Mouse (Mus musculus): ENCODE measurements around the gene Fam25c. TPM values are rescaled to one million over a fixed set of nuclear protein-coding genes. Genes with fewer than 3 reads are reported as not detected.

Gene Fam25c
- polyA plus RNA-seq, 1 experiment from 2014 or later: not detected

GRCm38 (mm10) chr14:34360251-34360650 is 5.0 kb upstream of the Fam25c start:
- WGBS: 44% methylated on average over 6 of the region's 6 CpGs
- Histone ChIP-seq H3K36me3 (ENCODE audit: control insufficient read depth, insufficient read depth, low read length) (no peaks in the 10 kb centered on the region), H3K27me3 (replicated peaks; ENCODE audit: control insufficient read depth, insufficient read depth, low read length) (no peaks in the 10 kb centered on the region), H3K4me2 (ENCODE audit: low read length) (no peak overlapping the region), H3K27ac (ENCODE audit: low read depth) (no peak overlapping the region), H3K9me3 (ENCODE audit: control insufficient read depth, low read length) (peaks cover 2% of the 10 kb centered on the region; the same call in 1 of the 2 replicates), H3K4me1 (replicated peaks; ENCODE audit: control insufficient read depth, insufficient read depth, low read length) (no peaks in the 10 kb centered on the region), H3K9ac (ENCODE audit: low read length) (no peak overlapping the region), H3K4me3 (ENCODE audit: low read depth, low read length) (no peak overlapping the region)
- no peak for ATAC-seq (replicated peaks; ENCODE audit: low FRiP score, low TSS enrichment, low read depth)
- no peak for DNase-seq (ENCODE audit: low spot score)

GRCm38 (mm10) chr14:34359676-34360244 is 4.5 kb upstream of the Fam25c start:
- Histone ChIP-seq H3K27me3 (replicated peaks; ENCODE audit: control insufficient read depth, insufficient read depth, low read length) (no peaks in the 10 kb centered on the region), H3K4me1 (replicated peaks; ENCODE audit: control insufficient read depth, insufficient read depth, low read length) (no peaks in the 10 kb centered on the region), H3K4me3 (ENCODE audit: low read depth, low read length) (no peak overlapping the region), H3K9ac (ENCODE audit: low read length) (no peak overlapping the region), H3K27ac (ENCODE audit: low read depth) (no peak overlapping the region), H3K36me3 (ENCODE audit: control insufficient read depth, insufficient read depth, low read length) (no peaks in the 10 kb centered on the region), H3K4me2 (ENCODE audit: low read length) (no peak overlapping the region), H3K9me3 (ENCODE audit: control insufficient read depth, low read length) (no peaks in the 10 kb centered on the region)
- no peak for ATAC-seq (replicated peaks; ENCODE audit: low FRiP score, low TSS enrichment, low read depth)
- WGBS: 41% methylated on average over 5 of the region's 5 CpGs
- DNase-seq (ENCODE audit: low spot score): no peak

GRCm38 (mm10) chr14:34357671-34358455 is 2.6 kb upstream of the Fam25c start:
- H3K4me3 ChIP-seq (ENCODE audit: low read depth, low read length): no peak overlapping the region

GRCm38 (mm10) chr14:34354456-34354855 is 777 bp downstream of the Fam25c start:
- Histone ChIP-seq H3K9me3 (ENCODE audit: control insufficient read depth, low read length) (no peaks in the 10 kb centered on the region), H3K27me3 (replicated peaks; ENCODE audit: control insufficient read depth, insufficient read depth, low read length) (no peaks in the 10 kb centered on the region), H3K27ac (ENCODE audit: low read depth) (no peak overlapping the region), H3K4me1 (replicated peaks; ENCODE audit: control insufficient read depth, insufficient read depth, low read length) (no peaks in the 10 kb centered on the region), H3K4me2 (ENCODE audit: low read length) (no peak overlapping the region), H3K4me3 (ENCODE audit: low read depth, low read length) (no peak overlapping the region), H3K36me3 (ENCODE audit: control insufficient read depth, insufficient read depth, low read length) (no peaks in the 10 kb centered on the region), H3K9ac (ENCODE audit: low read length) (no peak overlapping the region)
- ATAC-seq (replicated peaks; ENCODE audit: low FRiP score, low TSS enrichment, low read depth) (no peak), DNase-seq (ENCODE audit: low spot score) (no peak)
- WGBS: 76% methylated on average over 4 of the region's 4 CpGs

More at GRCm38 (mm10) chr14:34357671-34358455, 2.6 kb upstream of the Fam25c start:
- WGBS: 67% methylated on average over 7 of the region's 7 CpGs
- Histone ChIP-seq H3K27me3 (replicated peaks; ENCODE audit: control insufficient read depth, insufficient read depth, low read length) (no peaks in the 10 kb centered on the region), H3K9me3 (ENCODE audit: control insufficient read depth, low read length) (no peaks in the 10 kb centered on the region), H3K9ac (ENCODE audit: low read length) (no peak overlapping the region), H3K27ac (ENCODE audit: low read depth) (no peak overlapping the region), H3K4me2 (ENCODE audit: low read length) (no peak overlapping the region), H3K36me3 (ENCODE audit: control insufficient read depth, insufficient read depth, low read length) (no peaks in the 10 kb centered on the region), H3K4me1 (replicated peaks; ENCODE audit: control insufficient read depth, insufficient read depth, low read length) (no peaks in the 10 kb centered on the region)
- no peak for DNase-seq (ENCODE audit: low spot score)
- no peak for ATAC-seq (replicated peaks; ENCODE audit: low FRiP score, low TSS enrichment, low read depth)

GRCm38 (mm10) chr14:34353326-34353725 is 1.9 kb downstream of the Fam25c start:
- no peaks in the 10 kb centered on the region for H3K27me3 ChIP-seq (replicated peaks; ENCODE audit: control insufficient read depth, insufficient read depth, low read length)
- no peaks in the 10 kb centered on the region for H3K4me1 ChIP-seq (replicated peaks; ENCODE audit: control insufficient read depth, insufficient read depth, low read length)
- H3K27ac ChIP-seq (ENCODE audit: low read depth): no peak overlapping the region
- H3K9ac ChIP-seq (ENCODE audit: low read length): no peak overlapping the region
- H3K9me3 ChIP-seq (ENCODE audit: control insufficient read depth, low read length): no peaks in the 10 kb centered on the region
- DNase-seq (ENCODE audit: low spot score) (no peak), ATAC-seq (replicated peaks; ENCODE audit: low FRiP score, low TSS enrichment, low read depth) (no peak)
- 90% methylated on average over 3 of the region's 3 CpGs for WGBS
- H3K4me3 ChIP-seq (ENCODE audit: low read depth, low read length): no peak overlapping the region
- no peak overlapping the region for H3K4me2 ChIP-seq (ENCODE audit: low read length)
- H3K36me3 ChIP-seq (ENCODE audit: control insufficient read depth, insufficient read depth, low read length): no peaks in the 10 kb centered on the region

- no peak for ATAC-seq (replicated peaks; ENCODE audit: low FRiP score, low TSS enrichment, low read depth)
- no peak overlapping the region for H3K9ac ChIP-seq (ENCODE audit: low read length)
- H3K4me2 ChIP-seq (ENCODE audit: low read length): no peak overlapping the region
- 52% methylated on average over 6 of the region's 6 CpGs for WGBS
- H3K4me3 ChIP-seq (ENCODE audit: low read depth, low read length): no peak overlapping the region
- no peaks in the 10 kb centered on the region for H3K4me1 ChIP-seq (replicated peaks; ENCODE audit: control insufficient read depth, insufficient read depth, low read length)
- no peaks in the 10 kb centered on the region for H3K9me3 ChIP-seq (ENCODE audit: control insufficient read depth, low read length)
- H3K27ac ChIP-seq (ENCODE audit: low read depth): no peak overlapping the region
- no peak for DNase-seq (ENCODE audit: low spot score)
- no peaks in the 10 kb centered on the region for H3K36me3 ChIP-seq (ENCODE audit: control insufficient read depth, insufficient read depth, low read length)
- no peaks in the 10 kb centered on the region for H3K27me3 ChIP-seq (replicated peaks; ENCODE audit: control insufficient read depth, insufficient read depth, low read length)
Observed at GRCm38 (mm10) chr14:34352523-34352922, 2.7 kb downstream of the Fam25c start.

DNA sequence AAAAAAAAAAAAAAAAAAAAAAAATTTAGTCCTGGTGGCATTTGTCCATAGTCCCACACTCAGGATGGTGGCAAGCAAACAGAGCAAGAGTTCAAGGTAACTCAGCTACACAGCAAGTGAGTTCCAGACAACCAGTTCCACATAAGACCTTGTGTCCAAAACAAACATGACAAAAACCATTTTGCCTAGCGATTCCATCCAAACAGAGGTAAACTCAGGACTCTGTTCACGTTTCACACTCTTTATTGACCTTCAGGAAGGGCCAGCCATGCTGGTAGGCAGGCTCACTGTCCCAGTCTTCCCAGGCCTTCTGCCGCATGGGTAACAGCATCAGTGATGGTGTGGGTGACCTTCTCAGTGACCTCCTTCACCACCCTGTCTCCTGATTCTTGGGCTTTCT is 3.6 kb downstream of the Fam25c start:
- no peaks in the 10 kb centered on the region for H3K9me3 ChIP-seq (ENCODE audit: control insufficient read depth, low read length)
- no peaks in the 10 kb centered on the region for H3K4me1 ChIP-seq (replicated peaks; ENCODE audit: control insufficient read depth, insufficient read depth, low read length)
- H3K27ac ChIP-seq (ENCODE audit: low read depth): no peak overlapping the region
- no peak overlapping the region for H3K9ac ChIP-seq (ENCODE audit: low read length)
- H3K36me3 ChIP-seq (ENCODE audit: control insufficient read depth, insufficient read depth, low read length): no peaks in the 10 kb centered on the region
- no peak overlapping the region for H3K4me2 ChIP-seq (ENCODE audit: low read length)
- no peak for ATAC-seq (replicated peaks; ENCODE audit: low FRiP score, low TSS enrichment, low read depth)
- DNase-seq (ENCODE audit: low spot score): no peak
- H3K27me3 ChIP-seq (replicated peaks; ENCODE audit: control insufficient read depth, insufficient read depth, low read length): no peaks in the 10 kb centered on the region
- WGBS: 66% methylated on average over 3 of the region's 3 CpGs
- no peak overlapping the region for H3K4me3 ChIP-seq (ENCODE audit: low read depth, low read length)

- H3K4me3 ChIP-seq (ENCODE audit: low read depth, low read length): no peak overlapping the region
- H3K4me1 ChIP-seq (replicated peaks; ENCODE audit: control insufficient read depth, insufficient read depth, low read length): no peaks in the 10 kb centered on the region
- H3K36me3 ChIP-seq (ENCODE audit: control insufficient read depth, insufficient read depth, low read length): peaks cover 6% of the 10 kb centered on the region
- no peak overlapping the region for H3K27ac ChIP-seq (ENCODE audit: low read depth)
- WGBS: 65% methylated on average over 8 of the region's 8 CpGs
- H3K9me3 ChIP-seq (ENCODE audit: control insufficient read depth, low read length): no peaks in the 10 kb centered on the region
- no peak overlapping the region for H3K9ac ChIP-seq (ENCODE audit: low read length)
- no peak overlapping the region for H3K4me2 ChIP-seq (ENCODE audit: low read length)
- DNase-seq (ENCODE audit: low spot score) (no peak), ATAC-seq (replicated peaks; ENCODE audit: low FRiP score, low TSS enrichment, low read depth) (no peak; the same call in 1 of the 2 replicates)
- H3K27me3 ChIP-seq (replicated peaks; ENCODE audit: control insufficient read depth, insufficient read depth, low read length): no peaks in the 10 kb centered on the region
Observed at GRCm38 (mm10) chr14:34349007-34349406, 6.2 kb downstream of the Fam25c start.

- Histone ChIP-seq H3K4me2 (ENCODE audit: low read length) (no peak overlapping the region), H3K9ac (ENCODE audit: low read length) (no peak overlapping the region), H3K27ac (ENCODE audit: low read depth) (no peak overlapping the region), H3K9me3 (ENCODE audit: control insufficient read depth, low read length) (no peaks in the 10 kb centered on the region), H3K4me3 (ENCODE audit: low read depth, low read length) (no peak overlapping the region), H3K36me3 (ENCODE audit: control insufficient read depth, insufficient read depth, low read length) (peaks cover 11% of the 10 kb centered on the region), H3K4me1 (replicated peaks; ENCODE audit: control insufficient read depth, insufficient read depth, low read length) (no peaks in the 10 kb centered on the region), H3K27me3 (replicated peaks; ENCODE audit: control insufficient read depth, insufficient read depth, low read length) (no peaks in the 10 kb centered on the region)
- ATAC-seq (replicated peaks; ENCODE audit: low FRiP score, low TSS enrichment, low read depth) (no peak), DNase-seq (ENCODE audit: low spot score) (no peak)
- 71% methylated on average over 7 of the region's 7 CpGs for WGBS
Observed at GRCm38 (mm10) chr14:34348301-34348700, 6.9 kb downstream of the Fam25c start.
